Mouse (Mus musculus) urinary bladder, postnatal 10 days (tissue): Measurements from ENCODE around the gene Atxn1.

Experiments used
- DNase-seq: peaks from one replicate; pipeline ENCODE4 v3.0.0; 2022; ENCODE audit warnings: low spot score

The Atxn1 gene

DNA sequence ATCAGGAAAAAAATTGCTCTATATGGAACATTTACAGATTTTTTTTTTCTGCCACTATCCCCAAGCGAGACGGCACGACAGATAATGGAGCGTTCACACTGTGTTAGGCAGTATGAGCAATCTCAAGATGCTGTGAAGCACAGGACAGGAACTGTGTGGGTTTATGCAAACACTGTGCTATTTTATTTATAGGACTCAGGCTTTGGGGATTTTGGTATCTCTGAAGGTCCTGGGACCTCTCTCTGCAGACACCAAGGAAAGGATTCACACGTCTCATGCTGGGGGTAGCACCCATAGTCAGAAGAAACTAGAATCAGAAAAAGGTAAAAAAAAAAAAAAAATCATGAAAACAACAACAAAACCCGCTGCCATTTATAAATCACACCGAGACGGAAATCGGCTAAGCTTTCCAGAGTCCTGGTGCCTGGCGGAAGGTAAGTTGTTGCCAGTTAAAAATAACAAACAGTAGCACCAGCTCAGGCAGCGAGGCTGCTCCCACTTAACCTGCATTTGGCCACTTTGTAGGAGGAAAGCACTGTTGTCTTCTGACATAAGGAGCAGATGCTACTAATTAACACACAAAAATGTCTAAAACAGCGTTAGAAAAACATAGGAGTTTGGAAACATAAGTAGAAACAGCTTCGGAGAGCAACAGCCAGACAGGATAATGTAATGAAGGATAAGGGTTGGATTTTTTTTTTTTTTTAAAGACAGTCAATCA lies 102.8 kb downstream of the Atxn1 start:
- no peak for DNase-seq

DNA sequence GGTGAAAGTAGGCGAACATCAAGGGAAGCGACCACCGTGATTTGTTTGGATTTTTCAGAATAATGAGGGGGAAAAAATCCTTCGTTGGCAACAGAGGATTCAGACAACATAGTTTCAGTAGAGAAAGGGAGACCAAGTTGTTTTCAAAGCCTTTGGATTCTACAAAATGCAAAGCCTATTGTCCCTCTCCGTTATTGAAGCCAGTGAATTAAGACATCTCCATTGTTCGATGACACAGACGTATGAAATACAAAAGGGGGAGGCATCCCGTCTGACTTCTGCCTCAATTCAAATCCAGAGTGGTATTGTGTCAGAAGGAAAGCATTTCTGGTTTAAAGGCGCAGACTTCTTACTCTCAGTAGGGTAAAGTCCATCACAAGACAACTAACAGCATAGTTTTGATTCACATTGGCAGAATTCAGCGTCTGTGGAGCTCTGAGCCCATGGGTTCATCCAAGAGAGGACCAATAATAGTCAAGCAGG lies 103.7 kb downstream of the Atxn1 start:
- DNase-seq: no peak

DNA sequence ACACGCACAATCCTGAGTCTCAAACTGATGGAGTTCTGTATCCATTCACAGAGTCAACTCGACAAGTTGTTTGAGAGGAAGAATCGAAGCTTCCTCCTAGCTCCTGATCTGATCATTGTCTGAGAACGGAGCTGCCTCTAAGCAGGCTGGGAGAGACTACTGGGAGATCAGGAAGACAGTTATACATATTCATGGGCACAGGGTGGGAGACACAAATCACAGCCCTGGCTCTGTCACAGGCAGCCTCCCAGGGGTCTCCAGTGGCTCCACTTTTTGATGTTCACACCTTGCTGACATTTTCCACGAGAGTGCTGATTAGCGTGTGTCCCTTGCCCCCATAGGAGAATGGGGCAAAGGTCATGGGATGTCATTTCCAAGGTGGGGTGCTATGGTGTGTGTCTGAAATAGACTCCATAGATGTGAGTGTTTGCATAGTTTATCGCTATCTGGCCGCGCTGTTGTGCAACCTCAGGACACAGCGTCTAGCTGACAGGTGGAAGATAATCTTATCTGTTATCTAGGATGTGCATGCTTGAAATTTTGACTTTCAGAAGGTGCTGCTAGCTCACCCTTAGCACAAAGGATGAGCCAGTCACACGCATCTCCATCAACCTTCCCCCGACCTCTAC lies 105.6 kb downstream of the Atxn1 start:
- DNase-seq: no peak

DNA sequence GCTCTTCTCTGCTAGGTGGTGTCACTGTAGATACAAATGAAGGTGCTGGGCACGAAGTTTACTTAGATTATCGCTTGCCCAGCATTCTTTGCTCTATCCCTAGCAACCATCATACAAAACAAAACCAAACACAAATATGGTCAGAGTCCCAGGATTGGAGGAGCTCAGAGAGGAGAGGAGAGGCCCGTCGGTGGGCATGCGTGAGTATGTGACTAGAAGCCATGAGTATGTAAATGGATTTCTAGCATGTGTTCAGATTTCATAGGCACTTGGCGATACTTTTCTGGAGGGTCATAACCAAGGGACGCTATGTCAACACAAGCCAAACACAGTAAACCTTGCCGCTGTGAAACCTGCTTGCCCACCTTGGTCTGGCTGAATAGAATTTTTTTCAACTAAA lies 107.4 kb downstream of the Atxn1 start:
- DNase-seq: no peak

DNA sequence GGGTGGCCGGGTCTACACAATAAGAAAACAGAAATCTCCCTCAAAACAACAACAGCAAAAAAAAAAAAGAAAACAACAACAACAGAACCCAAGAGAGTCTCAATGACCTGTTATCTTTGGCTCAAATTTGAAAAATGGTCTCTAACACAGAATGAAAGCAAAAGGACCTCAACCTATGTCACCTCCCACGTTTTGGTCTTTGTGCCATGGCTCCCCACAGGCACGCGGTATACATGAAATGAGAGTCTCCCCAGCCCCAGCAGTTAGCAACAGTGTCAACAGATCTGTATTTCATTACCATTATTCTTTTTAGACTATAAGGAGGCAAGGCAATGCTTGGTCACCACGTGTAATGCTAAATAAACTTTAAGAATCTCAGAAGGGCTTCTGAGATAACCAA lies 110.3 kb downstream of the Atxn1 start:
- no peak for DNase-seq

DNA sequence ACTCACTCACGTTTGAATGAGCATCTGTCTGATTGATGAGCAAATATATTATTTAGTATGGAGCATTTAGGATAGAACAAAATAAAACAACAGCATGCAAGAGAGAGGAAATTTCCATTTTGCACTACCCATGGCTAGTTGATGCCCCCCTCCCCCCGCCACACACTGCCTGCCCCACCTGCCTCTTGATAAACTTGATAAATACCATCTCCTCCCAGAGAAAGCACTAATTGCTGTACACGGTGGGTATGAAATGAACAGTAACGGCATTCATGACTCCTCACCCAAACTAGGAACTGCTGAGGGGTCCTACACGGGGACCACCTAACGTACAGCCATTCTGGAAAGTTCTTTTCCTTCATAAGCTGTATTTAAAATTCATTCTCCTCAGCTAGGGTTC lies 111.1 kb downstream of the Atxn1 start:
- DNase-seq: no peak

DNA sequence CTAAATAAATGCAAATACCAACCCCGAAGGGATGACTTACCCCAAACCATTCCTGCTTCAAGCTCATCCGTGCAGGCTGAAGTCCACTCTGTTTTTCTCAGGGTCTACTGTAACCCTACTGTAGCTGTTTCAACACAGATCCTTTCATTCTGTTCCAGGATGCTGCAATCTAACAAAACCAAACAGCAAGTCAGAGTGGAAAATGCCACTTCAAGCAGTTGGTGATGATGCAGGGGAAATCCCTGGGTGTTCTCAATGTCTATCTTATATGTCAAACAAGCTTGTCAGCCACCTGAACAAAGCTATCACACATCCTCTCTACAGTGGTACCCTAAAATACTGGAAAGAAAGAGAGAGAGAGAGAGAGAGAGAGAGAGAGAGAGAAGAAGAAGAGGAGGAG lies 112.5 kb downstream of the Atxn1 start:
- DNase-seq: no peak

DNA sequence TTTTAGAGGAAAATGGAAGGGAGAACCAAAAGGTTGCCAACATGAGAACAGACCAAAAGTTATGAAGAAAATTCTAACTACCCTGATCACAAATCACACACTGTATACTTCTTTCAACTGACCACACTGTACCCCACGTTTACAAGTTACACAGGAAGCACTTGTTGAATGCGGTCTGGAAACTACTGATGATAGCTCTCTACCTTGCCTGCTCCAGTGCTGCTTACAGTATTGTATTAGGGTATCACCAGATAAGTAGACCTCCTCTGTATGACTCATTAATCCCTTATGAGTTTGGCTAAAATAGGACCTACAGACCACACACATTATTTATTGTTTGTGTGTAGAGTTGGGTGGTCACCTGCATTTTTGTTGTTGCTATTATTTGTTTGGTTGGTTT lies 113.1 kb downstream of the Atxn1 start:
- no peak for DNase-seq

DNA sequence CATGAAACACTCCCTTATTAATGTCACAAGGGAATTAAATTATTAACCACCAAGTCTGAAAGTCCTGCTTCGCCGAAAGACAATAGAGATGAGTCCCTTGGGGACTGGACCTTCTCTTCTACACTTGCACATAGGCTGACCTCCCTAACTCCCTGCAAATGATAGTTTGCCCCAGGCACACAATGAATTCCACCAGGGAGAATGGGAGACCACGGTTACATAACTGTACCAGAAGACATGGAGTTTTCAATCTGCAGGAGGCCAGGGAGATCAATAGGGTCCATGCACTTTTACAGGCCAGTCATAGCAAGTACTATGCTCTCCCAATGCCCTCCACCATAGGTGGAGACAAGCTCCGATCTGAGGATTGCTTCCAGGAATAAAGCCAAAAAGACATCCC lies 113.7 kb downstream of the Atxn1 start:
- DNase-seq: no peak

DNA sequence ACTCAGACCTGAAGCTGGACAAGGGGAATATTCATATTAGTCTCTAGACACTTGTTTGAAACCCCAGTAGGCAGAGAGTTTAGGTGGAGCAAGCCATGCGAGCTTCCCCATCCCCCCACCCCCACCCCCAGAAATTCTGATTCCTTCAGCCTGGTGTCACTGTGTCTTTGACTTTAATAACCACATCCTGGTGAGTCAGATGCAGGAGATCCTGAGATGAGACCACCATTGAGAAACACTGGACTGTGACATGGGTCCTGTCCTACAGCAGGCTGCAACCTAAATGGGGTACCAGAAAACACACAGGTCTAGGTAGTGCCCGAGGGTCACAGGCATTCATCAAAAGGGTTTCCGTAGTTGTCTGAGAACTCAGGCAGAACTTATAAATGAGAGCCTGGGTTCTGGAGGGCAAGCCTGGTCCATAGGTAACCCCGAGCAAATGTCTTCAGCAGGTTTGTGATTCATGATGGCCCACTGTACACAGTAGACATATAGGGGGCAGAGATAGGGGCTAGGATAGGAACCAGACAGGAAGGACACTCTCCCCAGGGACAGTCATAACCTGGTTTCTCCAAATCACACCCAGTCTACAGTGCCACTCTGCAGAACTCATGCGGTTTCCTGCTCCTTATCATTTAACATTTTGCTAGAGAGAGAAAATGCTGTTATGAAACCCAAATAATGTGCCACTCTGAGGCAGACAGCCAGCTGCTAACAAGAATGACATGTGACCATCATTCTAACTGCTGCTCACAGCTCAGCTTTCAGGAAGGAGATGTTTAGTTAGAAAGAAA lies 114.4 kb downstream of the Atxn1 start:
- no peak for DNase-seq

DNA sequence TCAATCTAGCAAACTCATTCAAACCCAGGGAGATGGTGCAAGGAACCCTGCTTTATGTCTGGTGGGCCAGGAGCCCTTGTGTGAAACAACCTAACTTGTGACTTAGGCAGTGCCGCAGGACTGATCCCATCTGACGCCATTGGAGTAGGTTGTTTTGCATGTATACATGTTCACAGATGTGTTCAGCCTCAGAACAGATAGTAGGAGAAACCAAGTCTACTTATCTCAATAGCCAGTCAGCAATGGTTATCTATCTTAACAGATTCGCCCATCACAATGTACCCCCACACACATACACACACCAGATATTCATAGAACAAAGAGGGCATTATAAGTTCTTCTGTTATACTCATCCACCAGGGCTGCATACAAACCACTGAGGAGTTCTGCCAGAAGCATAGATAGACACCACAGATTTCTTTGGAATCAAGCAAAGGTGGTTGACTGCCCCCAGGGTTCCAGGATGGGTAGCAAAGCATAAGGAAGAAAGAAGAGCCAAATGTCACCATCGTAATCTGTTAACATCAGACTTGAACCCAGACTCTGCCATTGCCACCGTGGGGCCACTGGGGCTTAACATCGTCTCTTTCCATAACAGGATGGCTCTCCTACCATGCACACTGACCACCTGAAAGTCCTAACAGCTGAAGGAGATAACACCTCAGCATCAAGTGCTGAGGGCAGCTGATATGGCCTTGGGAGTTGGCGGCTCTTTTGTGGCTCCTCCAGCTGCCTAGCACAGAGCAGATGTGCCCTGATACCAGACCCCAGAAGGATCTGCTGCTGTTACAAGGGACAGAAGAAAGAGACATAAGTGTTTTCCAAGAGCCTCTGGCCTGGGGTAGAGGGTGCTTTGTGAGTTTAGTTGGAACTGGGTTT lies 115.4 kb downstream of the Atxn1 start:
- DNase-seq: no peak

DNA sequence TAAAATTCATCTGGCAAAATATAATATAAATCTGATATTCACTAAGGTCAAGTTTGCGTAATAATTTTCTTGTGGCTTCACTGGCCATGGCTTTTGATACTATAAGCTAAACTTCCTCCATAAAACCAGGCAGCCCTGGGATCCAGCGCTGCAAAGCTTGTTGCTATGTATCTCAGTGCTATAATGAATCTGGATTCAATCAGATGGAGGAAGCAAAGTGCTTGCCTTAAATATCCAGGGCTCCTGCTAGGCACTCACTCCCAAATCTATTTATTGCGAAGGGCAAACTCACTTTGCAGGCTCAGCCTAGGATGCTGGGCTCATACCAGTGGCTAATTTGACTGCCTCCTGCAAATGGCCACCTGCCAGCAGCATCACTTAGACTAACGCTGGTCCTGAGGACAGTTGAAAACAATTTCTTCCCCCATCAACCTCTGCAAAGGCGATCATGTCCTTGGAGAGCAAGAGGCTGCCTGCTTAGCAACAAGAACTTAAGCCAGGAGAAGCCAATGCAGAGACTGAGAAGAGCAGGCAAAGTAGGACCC lies 122.2 kb downstream of the Atxn1 start:
- no peak for DNase-seq

DNA sequence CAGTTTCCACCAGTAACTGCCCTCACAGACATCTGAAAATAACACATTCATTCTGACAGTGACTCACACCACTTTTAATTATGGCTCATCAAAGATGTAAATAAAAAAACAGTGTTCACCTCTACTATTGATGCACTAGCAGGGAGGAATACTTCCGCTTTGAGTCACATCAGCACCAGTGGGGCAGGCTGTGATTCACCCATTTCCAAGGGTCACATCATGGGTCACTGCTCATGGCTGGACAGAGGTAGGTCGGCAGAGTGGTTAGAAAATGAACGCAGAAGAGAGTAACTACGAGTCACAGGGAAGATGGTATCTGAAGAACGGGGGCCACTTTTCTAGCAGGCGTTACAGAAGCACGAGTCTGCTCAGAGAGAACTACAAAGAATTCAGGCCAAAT lies 124.9 kb downstream of the Atxn1 start:
- DNase-seq: no peak

DNA sequence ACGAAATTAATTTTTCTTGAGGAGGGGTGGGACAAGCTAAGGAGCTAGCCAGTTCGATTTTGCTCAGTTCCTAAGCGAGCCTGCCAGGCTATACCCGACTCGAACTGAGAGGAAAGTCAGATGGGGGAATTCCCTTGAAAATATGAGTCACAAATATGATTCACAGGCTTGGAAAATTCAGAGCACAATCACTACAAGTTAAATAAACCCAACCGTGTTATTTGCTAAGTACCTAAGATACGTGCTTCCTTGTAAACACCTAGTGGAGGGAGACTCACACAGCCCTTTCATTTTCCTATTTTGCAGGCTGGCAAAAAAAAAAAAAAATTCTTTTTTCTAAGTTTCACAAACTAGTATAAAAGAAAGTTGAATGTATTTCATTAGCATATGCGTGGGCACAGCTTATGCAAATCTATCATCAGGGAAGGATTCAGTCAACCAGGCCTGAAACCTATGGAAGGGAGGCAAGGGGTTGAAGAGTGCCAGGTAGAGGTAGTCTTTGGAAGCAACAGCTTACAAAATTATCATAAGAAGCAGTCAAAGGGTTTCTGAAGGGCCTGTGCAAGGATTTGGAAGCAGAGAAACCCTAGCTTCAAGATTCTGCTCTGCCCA lies 127.1 kb downstream of the Atxn1 start:
- DNase-seq: no peak

DNA sequence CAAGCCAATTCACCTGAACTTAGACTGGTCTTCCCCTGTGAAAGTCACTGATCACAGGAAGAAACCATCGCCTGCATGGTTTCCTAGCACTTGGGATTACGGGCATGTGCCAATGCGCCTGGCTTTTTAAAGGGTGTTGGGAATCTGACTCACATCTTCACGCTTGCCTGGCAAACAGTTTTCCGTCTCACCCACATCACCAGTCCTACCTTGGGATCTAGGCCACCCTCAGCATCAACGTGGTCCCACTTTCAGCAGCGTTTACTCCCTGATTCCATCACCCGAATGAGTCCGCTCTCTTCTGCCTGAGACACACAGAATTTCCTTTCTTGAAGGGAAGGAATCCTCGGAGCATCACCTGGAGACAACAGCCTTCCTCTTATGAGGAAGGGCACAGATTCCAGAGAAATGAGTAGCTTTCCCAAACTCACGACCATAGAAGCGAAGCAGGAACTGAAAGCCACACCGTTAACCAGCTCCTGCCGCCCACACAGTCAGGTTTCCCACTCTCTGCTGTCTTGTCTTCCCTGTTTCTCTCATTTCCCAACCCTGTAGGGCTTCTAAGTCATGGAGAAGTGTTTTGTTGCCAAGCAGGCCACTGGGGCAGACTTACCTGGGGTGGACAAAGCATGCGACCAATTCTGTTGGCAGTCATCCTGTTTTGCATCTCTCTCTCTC lies 128.3 kb downstream of the Atxn1 start:
- DNase-seq: no peak

DNA sequence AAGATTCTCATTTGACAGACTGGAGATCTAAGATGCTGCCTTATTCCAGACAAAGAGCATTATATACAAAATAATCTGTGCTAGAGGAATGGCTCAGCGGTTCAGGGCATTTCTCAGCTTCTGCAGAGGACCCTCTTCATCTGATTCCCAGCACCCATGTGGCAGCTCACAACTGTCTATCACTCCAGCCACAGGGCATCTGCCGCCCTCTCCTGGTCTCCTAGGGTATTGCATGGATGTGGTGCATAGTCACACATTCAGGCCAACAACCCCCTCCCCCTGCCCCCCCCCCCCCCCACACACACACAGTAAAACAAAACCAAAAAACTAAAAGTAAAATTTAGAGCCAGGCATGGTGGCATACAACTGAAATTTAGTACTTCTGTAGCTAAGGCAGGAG lies 130.5 kb downstream of the Atxn1 start:
- no peak for DNase-seq

DNA sequence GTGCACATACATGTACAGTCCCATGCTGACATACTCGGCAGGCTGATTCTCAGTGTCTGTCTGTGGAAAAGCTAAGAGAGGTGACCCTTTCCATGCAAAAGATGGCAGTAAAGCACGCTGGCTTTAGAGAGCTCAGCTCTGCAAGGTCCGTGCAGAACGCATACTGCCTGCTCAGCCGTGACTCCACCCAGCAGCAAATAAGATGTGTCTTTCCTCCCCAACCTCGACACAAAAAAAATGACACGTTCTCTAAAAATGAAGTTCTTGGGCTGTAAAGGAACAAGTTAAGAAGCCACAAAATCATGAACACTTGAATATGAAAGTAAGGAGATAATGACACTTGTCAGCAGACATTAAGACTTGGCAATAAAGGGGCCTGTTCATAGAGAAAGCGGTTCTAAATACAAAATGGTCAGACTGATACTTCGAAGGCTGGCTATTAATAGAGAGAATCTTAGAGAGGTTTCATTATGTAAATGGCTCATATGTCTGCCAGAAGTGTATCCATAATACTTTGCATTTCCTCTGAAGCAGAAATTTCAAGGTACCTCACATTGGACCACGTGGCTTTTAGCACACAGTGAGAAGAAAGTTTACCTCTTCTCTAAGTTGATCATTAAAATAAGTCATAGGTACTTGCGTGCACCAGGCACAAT lies 132.0 kb downstream of the Atxn1 start:
- no peak for DNase-seq

DNA sequence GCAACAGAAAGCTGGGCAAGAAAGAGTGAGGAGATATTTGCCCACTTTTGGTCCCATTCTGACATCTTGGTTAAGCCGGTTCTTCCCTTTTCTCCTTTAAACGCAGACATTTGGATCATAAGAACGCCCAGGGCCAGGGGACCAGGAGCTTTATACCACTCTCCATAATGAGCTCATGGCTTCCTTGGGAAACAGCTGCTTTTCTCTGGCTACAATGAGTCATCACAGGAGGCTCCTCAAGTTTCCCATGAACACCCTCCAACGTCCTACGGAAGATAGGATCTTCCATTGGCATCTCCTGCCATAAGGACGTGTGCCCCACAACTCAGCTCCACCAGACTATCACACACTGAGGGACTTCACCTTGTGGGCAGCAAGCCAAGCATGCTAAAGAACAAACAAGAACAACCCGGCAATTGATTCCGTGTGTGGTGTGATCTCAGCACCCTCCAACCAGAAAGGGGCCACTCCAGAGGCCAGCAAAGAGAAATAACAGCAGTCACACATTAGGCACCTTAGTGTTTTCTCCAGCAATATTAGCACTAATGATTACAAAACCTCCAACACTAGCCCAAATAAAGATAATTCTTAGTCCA lies 135.4 kb downstream of the Atxn1 start:
- no peak for DNase-seq

DNA sequence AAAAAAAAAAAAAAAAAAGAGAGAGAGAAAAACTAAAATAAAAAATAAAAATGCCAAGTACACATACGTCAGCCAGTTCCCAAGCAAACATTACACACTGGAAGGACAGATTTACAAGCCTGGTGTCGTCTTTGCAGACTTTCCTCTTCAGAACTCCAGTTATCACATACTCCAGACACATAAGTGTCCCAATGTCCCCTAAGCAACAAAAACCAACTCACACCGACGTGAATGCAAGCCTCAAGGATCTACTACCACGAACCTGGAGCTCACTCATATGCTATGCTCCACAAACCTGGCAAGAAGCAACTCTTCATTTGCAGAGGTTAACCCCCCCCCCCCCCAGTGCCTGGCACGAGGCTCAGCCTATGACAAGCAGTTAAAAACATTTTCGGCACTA lies 136.8 kb downstream of the Atxn1 start:
- no peak for DNase-seq

DNA sequence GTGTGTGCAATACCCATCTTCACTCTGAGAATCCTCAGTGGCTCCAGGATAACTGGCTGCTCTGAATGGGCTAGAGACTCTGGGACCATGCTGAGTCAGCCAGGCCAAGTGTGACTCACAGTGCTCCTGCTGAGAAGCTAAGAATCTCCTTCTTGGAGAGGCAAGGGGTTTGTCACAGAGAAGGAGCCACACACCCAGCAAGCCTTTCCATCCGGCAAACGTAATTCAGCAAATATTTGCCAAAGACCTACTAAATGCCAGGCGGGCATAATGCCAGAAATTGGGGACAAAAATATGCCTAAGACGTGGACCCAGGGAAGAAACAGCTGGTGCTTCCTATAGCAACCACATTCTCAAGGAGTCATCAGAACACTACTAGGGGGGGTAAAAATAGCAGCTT lies 137.2 kb downstream of the Atxn1 start:
- DNase-seq: no peak
